Mouse (Mus musculus): ENCODE measurements around the gene Zcrb1. TPM values are rescaled to one million over a fixed set of nuclear protein-coding genes. Genes with fewer than 3 reads are reported as not detected.

Gene Zcrb1
- polyA plus RNA-seq, 1 experiment: 192 TPM

Other genes with a start within 250 kb of the Zcrb1 start
- gene Gxylt1, start 123.2 kb downstream of the Zcrb1 start, polyA plus RNA-seq (2012; ENCODE audit: insufficient read depth, insufficient read length, missing spikeins): 5.6 and 6.1 TPM in 2 replicates
- 37.8 and 62.9 TPM in 2 replicates for gene Yaf2, start 61.4 kb downstream of the Zcrb1 start, polyA plus RNA-seq (2012; ENCODE audit: insufficient read depth, insufficient read length, missing spikeins)
- 15.4 and 19.5 TPM in 2 replicates for gene Pphln1, start within 50 bp of the Zcrb1 start, polyA plus RNA-seq (2012; ENCODE audit: insufficient read depth, insufficient read length, missing spikeins)
- 2.0 and 2.4 TPM in 2 replicates for gene Prickle1, start 197.6 kb upstream of the Zcrb1 start, polyA plus RNA-seq (2012; ENCODE audit: insufficient read depth, insufficient read length, missing spikeins)